Mouse (Mus musculus) stomach, embryonic 14.5 days (tissue): ENCODE data around the gene Acvr1b. TPM values are rescaled to one million over a fixed set of nuclear protein-coding genes. Genes with fewer than 3 reads are reported as not detected.

ENCODE experiments used
- ATAC-seq: fragments of 200-750 bp; cut with Nextera tagmentation; 2 replicates; pipeline ENCODE4 v1.8.0; 2017; ENCODE audit warnings: low read depth, moderate TSS enrichment; ENCODE audit not compliant: insufficient number of reproducible peaks, insufficient read depth, low FRiP score
- H3K27ac ChIP-seq: fragments of 300-500 bp; sonication (generic); 2 replicates; pipeline ENCODE4 v1.5.1; 2014; ENCODE audit warnings: mild to moderate bottlenecking, low read length, moderate library complexity, mixed read lengths
- H3K27me3 ChIP-seq: fragments of 300-500 bp; sonication (generic); 2 replicates; pipeline ENCODE4 v1.6.1; 2014; ENCODE audit warnings: low read length, control low read depth, mixed read lengths; ENCODE audit not compliant: control insufficient read depth, insufficient read depth
- H3K36me3 ChIP-seq: fragments of 300-500 bp; sonication (generic); 2 replicates; pipeline ENCODE4 v1.6.1; 2014; ENCODE audit warnings: mild to moderate bottlenecking, control low read depth, low read length, moderate library complexity, mixed read lengths; ENCODE audit not compliant: control insufficient read depth, insufficient read depth
- H3K4me1 ChIP-seq: fragments of 300-500 bp; sonication (generic); 2 replicates; pipeline ENCODE4 v1.6.1; 2014; ENCODE audit warnings: low read length, control low read depth, mixed read lengths; ENCODE audit not compliant: control insufficient read depth, insufficient read depth
- H3K4me2 ChIP-seq: fragments of 300-500 bp; sonication (generic); replicated peaks from 2 replicates; pipeline ENCODE4 v1.6.1; 2014; ENCODE audit warnings: low read depth, low read length, control low read depth
- H3K4me3 ChIP-seq: fragments of 300-500 bp; sonication (generic); 2 replicates; pipeline ENCODE4 v1.5.1; 2014; ENCODE audit warnings: low read depth, low read length, control low read depth
- H3K9ac ChIP-seq: fragments of 300-500 bp; sonication (generic); replicated peaks from 2 replicates; pipeline ENCODE4 v1.6.1; 2014; ENCODE audit warnings: low read depth, mild to moderate bottlenecking, control low read depth, low read length, moderate library complexity, mixed read lengths
- H3K9me3 ChIP-seq: fragments of 300-500 bp; sonication (generic); 2 replicates; pipeline ENCODE4 v1.6.1; 2016; ENCODE audit warnings: low read depth, low read length, control low read depth; ENCODE audit not compliant: control insufficient read depth
- WGBS: fragments of 180-500 bp; shearing (Covaris S2); extraction: QIAGEN DNeasy Blood & Tissue Kit; methylation state at CpG from one replicate; pipeline ENCODE4 v1.1.7; 2014; 5-methylcytosine and 5-hydroxymethylcytosine counted together
- polyA plus RNA-seq: library from polyadenylated mRNA; unstranded; fragments of >200 nt; fragmentation: Nextera tagmentation; extraction: Ambion mirVana; gene quantifications from 2 replicates; pipeline ENCODE4 v1.2.1, GENCODE M21; 2014

The Acvr1b gene
- polyA plus RNA-seq, 1 experiment from 2014 or later = 11.5 TPM

- H3K4me3 ChIP-seq = 0 out of 2 replicates have a peak overlapping the region, but pooled peaks have one; percentile 5
- no peaks in the 10 kb centered on the region for H3K9me3 ChIP-seq
- WGBS = 8% methylated on average over 12 of the region's 12 CpGs
- H3K9ac ChIP-seq = no peak overlapping the region; the same call in 1 of the 2 replicates
- peaks cover 7% of the 10 kb centered on the region for H3K36me3 ChIP-seq
- peak overlapping the region; percentile 91 for H3K27ac ChIP-seq
- ATAC-seq = peak; percentile 56
- H3K27me3 ChIP-seq = no peaks in the 10 kb centered on the region
- peaks cover 27% of the 10 kb centered on the region for H3K4me1 ChIP-seq
- H3K4me2 ChIP-seq = peak overlapping the region; percentile 25
Observed at GRCm38 (mm10) chr15:101235728-101236327, 62.0 kb downstream of the Acvr1b start.

GRCm38 (mm10) chr15:101236878-101237277, 63.0 kb downstream of the Acvr1b start:
- Histone ChIP-seq H3K9ac (no peak overlapping the region), H3K27ac (no peak overlapping the region), H3K4me2 (no peak overlapping the region), H3K36me3 (peaks cover under 1% of the 10 kb centered on the region; the same call in 1 of the 2 replicates), H3K4me1 (peaks cover 35% of the 10 kb centered on the region), H3K9me3 (no peaks in the 10 kb centered on the region), H3K27me3 (no peaks in the 10 kb centered on the region), H3K4me3 (no peak overlapping the region)
- ATAC-seq = no peak
- WGBS = 9% methylated on average over 3 of the region's 3 CpGs

GRCm38 (mm10) chr15:101238885-101239511, 65.1 kb downstream of the Acvr1b start:
- H3K27ac ChIP-seq = 0 out of 2 replicates have a peak overlapping the region, but pooled peaks have one; percentile 18

GRCm38 (mm10) chr15:101239821-101240220, 66.0 kb downstream of the Acvr1b start:
- no peak for ATAC-seq
- no peak overlapping the region for H3K9ac ChIP-seq
- H3K36me3 ChIP-seq = no peaks in the 10 kb centered on the region
- H3K4me2 ChIP-seq = no peak overlapping the region
- 66% methylated on average over 8 of the region's 8 CpGs for whole genome bisulfite sequencing
- peaks cover 23% of the 10 kb centered on the region for H3K4me1 ChIP-seq
- H3K9me3 ChIP-seq = no peaks in the 10 kb centered on the region
- H3K27me3 ChIP-seq = no peaks in the 10 kb centered on the region
- H3K4me3 ChIP-seq = no peak overlapping the region
- no peak overlapping the region for H3K27ac ChIP-seq

More at GRCm38 (mm10) chr15:101238885-101239511, 65.1 kb downstream of the Acvr1b start:
- Histone ChIP-seq H3K4me2 (peak overlapping the region; percentile 47), H3K4me3 (no peak overlapping the region), H3K9me3 (no peaks in the 10 kb centered on the region), H3K4me1 (peaks cover 26% of the 10 kb centered on the region), H3K36me3 (no peaks in the 10 kb centered on the region), H3K9ac (no peak overlapping the region; the same call in 1 of the 2 replicates), H3K27me3 (no peaks in the 10 kb centered on the region)
- WGBS = 6% methylated on average over 28 of the region's 28 CpGs
- ATAC-seq = peak; percentile 16; the same call in 1 of the 2 replicates

GRCm38 (mm10) chr15:101240799-101241204, 66.9 kb downstream of the Acvr1b start:
- 4% methylated on average over 10 of the region's 10 CpGs for WGBS
- Histone ChIP-seq H3K4me2 (peak overlapping the region; percentile 38), H3K27ac (peak overlapping the region; percentile 84), H3K27me3 (no peaks in the 10 kb centered on the region), H3K36me3 (no peaks in the 10 kb centered on the region), H3K9ac (no peak overlapping the region; the same call in 1 of the 2 replicates), H3K9me3 (no peaks in the 10 kb centered on the region), H3K4me1 (peaks cover 19% of the 10 kb centered on the region), H3K4me3 (0 out of 2 replicates have a peak overlapping the region, but pooled peaks have one; percentile 10)
- ATAC-seq = peak; percentile 21; the same call in 1 of the 2 replicates

GRCm38 (mm10) chr15:101241236-101241635, 67.4 kb downstream of the Acvr1b start:
- H3K9ac ChIP-seq = no peak overlapping the region; the same call in 1 of the 2 replicates

GRCm38 (mm10) chr15:101241853-101242252, 68.0 kb downstream of the Acvr1b start:
- H3K27me3 ChIP-seq = no peaks in the 10 kb centered on the region
- H3K4me2 ChIP-seq = 0 out of 2 replicates have a peak overlapping the region, but pooled peaks have one; percentile 3
- H3K4me3 ChIP-seq = no peak overlapping the region
- H3K27ac ChIP-seq = peak overlapping the region; percentile 84
- no peak for ATAC-seq
- no peak overlapping the region for H3K9ac ChIP-seq
- H3K36me3 ChIP-seq = no peaks in the 10 kb centered on the region
- 56% methylated on average over 9 of the region's 9 CpGs for WGBS
- peaks cover 17% of the 10 kb centered on the region for H3K4me1 ChIP-seq
- no peaks in the 10 kb centered on the region for H3K9me3 ChIP-seq

More at GRCm38 (mm10) chr15:101241236-101241635, 67.4 kb downstream of the Acvr1b start:
- peak overlapping the region; percentile 84 for H3K27ac ChIP-seq
- WGBS = 42% methylated on average over 9 of the region's 9 CpGs
- H3K9me3 ChIP-seq = no peaks in the 10 kb centered on the region
- H3K4me1 ChIP-seq = peaks cover 17% of the 10 kb centered on the region
- no peak for ATAC-seq
- peak overlapping the region; percentile 38 for H3K4me2 ChIP-seq
- H3K4me3 ChIP-seq = 0 out of 2 replicates have a peak overlapping the region, but pooled peaks have one; percentile 10
- H3K36me3 ChIP-seq = no peaks in the 10 kb centered on the region
- no peaks in the 10 kb centered on the region for H3K27me3 ChIP-seq

GRCm38 (mm10) chr15:101242645-101243044, 68.8 kb downstream of the Acvr1b start:
- Histone ChIP-seq H3K9me3 (no peaks in the 10 kb centered on the region), H3K27me3 (no peaks in the 10 kb centered on the region), H3K4me1 (peaks cover 23% of the 10 kb centered on the region), H3K36me3 (no peaks in the 10 kb centered on the region), H3K4me2 (no peak overlapping the region), H3K4me3 (no peak overlapping the region), H3K9ac (no peak overlapping the region), H3K27ac (peak overlapping the region; percentile 84)
- no peak for ATAC-seq
- 16% methylated on average over 8 of the region's 8 CpGs for WGBS
